Mouse (Mus musculus) brain, embryonic 14.5 days (tissue): Measurements from ENCODE around the gene Atxn2.

Experiments used
- CTCF ChIP-seq: fragments of 200-500 bp; IDR thresholded peaks from 2 replicates; pipeline ENCODE4 v1.5.1; 2012; ENCODE audit warnings: inconsistent platforms, mild to moderate bottlenecking, moderate library complexity, borderline replicate concordance; ENCODE audit not compliant: insufficient read depth, insufficient read length; ENCODE audit errors: extremely low read depth
- POLR2A ChIP-seq: fragments of 200-500 bp; IDR thresholded peaks from 2 replicates; pipeline ENCODE4 v1.6.1; 2012; ENCODE audit warnings: mild to moderate bottlenecking, inconsistent platforms, borderline replicate concordance; ENCODE audit not compliant: poor library complexity, insufficient read depth, insufficient read length, severe bottlenecking; ENCODE audit errors: extremely low read depth

DNA sequence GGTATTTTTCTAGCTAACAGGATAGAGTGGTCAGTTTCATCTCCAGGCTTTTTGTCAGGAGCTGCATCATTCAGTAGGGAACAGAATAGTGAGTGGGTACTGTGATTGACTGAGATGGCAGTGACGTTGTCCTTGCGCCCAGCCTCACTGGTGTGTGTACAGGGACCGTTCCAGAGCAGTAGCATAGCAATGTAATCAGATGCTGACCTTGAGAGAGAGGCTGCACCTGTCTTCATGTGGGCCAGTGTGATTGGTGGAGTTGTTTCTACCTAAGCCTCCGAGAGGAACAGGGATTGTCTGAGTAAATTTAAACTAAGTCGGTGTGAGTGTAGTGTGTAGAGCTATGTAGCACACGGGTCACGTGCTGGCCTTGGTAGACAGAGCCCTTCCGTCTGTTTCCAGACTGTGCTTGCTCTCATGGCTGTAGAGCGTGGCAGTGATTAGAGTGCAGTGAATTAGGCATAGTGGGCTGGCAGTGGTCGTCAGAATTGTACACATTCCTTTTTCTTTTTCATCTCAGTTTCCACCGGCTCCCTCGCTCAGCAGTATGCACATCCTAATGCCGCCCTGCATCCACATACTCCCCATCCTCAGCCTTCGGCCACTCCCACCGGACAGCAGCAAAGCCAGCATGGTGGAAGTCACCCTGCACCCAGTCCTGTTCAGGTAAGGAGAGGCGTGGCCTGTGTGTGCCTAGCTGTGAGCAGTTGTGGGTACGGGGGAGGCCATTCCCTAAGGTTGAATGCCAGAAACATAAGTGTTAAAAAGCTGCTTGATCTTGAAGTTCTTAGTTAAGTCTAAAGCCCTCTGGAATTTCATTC is 99.4 kb downstream of the Atxn2 start:
- no peak for TF ChIP-seq CTCF
- TF ChIP-seq POLR2A = no peak
